Mouse (Mus musculus): ENCODE data around the gene Abca13. TPM values are rescaled to one million over a fixed set of nuclear protein-coding genes. Genes with fewer than 3 reads are reported as not detected.
"Not testable (repeated sequence)": the region's sequence is repeated elsewhere in the genome, so short reads cannot be mapped to it uniquely, and the experiment has no call there.

Abca13 gene
- total RNA-seq, 2 experiments from 2014 or later, result 0.02 TPM; not detected in 1

DNA sequence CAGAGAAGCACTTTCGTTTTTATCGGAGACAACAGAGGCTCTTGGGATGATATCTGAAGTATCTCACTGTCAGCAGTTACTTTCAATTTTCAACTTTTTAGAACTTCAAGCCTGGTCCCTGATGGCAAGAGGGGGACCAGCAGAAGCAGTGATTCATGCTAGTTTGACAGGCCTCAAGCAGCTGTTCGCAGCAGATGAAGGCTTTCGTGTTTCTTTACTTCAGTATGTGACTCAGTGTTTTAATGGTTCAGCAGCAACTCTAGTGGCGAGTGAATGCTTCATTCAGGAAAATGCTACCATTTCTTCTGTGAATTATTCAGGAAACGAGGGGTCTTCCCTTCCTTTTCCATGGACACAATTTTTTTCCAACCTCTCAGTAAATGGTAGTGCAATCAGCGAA lies 99.4 kb downstream of the Abca13 start:
- DNase-seq, result peak; percentile 3 to 8

DNA sequence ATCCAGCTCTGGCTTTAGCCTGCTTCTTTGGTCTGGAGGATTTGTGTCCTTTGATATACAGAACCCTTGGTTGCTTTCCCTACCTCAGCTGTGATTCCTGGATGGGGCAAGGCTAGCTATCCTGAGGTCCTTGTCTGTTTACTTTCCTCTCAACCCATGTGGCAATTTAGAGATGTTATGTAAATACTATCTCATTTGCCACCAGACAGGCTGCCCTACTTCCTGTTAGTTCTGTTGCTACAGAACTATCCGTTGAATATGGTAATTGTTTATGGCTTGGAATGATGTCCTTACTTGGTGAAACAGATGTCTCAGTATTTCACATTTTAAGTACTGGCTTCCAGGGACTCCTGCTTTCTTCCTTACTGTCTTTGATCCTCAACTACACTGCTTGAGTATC lies 107.9 kb downstream of the Abca13 start:
- DNase-seq, result no peak

DNA sequence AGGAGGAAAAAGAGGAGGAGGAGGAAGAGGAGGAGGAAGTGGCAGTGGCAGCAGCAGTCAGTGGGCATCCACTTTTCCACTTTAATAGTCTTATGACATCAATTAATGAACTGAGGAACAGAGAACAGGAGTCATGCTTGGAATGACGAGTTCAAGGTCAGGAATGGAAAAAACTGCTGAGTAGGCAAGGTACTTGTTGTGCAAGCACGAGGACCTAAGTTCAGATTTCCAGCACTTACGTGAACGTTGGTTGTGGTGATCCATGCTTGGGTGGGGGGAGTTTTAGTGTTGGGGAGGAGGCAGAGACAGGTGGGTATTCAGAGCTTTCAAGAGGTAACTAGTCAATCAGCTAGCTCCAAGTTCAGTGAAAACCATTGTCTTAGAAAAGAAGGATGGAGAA lies 113.7 kb downstream of the Abca13 start:
- no peak for DNase-seq

DNA sequence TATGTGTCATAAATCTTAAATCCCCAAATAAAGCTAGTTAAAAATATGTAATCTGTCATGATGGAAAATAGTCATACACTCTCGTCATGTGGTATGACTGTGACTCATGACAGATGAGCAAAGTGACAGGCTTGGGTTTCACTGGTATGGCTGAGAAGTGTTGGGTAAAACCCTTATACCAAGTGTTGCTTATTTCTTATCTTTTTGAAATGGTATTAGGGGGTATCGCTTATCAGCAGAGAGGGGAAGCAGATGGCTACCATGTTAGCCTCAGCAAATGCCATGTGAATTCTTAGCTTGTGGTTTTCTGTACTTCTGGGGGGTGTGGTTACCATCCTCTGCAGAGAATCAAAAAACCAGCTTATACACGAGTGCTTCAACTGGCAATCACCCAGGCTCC lies 124.8 kb downstream of the Abca13 start:
- DNase-seq, result no peak

DNA sequence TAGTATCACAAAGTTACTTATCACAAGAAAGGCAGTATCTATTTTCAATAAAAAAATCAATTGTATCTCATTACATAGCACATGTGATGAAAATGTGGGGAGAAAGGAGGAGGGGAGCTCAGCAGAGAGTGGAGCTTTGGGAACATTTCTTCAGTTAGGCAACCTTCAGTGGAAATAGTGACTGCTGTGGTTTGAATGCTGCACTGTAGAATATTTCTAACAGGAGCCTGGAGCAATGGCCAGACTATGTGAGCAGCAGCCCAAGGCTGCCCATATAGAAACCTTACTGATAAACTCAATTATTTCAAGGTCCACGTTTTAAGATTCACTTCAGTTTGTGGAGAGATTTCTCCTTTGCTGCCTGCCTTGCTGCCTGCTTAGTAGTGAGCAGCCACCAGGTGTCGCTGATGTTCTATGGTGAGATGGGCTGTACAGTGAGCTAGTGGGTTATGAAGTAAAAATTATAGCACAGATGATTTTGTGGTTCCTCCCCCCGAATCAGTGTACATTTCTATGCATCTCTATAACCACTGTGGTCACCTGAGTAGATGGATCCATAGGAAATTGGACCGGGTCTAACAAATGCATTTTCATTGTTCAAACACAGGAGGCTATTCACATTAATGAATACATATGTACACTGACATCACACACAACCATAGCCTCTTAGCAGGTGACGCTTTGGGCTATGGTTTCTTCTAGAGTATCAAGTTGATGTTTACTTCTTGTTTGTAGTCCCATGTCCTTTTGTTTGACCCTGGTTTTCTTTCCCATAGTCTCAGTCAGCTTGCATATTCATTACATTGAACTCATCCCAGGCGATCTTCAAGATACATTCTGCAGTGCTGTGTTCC lies 125.6 kb downstream of the Abca13 start:
- peak; percentile 67 to 71 for DNase-seq

DNA sequence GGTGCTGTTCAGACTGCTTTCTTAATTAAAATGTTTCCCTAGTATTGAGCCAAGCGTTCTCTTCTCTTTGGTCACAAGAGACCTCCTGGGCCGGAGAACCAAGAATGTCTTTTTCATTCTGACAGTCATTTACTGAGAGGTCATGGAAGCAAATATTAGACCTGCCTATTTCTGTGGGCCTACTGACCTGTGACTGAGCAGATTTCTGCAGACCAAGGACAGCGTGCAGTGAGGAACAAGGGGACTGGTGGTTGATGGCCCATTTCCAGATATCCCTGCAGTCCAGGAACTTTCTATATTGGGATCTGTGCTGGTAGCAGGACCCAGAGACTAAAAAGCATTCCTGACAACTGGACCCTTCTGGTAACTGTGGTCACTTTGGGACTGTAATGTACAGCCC lies 146.4 kb downstream of the Abca13 start:
- no peak for DNase-seq

DNA sequence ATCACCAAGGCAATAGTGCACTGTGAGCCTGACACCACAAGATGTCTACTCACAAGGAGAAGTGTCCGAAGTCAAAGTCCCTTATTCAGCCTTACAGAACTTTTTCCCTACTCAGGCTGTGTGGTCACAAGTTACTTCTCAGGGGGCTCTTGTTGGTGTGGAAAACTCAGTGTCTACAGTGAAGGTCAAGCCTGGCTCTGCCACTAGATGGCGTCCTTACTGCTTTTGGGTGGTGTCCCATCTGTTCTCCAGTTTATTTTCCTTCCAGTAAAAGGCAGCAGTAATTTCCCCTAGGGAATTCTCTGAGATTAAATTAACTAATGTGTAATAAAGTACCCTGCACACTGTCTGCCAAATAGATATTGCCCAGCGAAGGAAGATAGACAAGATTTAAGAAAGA lies 156.0 kb downstream of the Abca13 start:
- DNase-seq, result peak; percentile 4 to 18

DNA sequence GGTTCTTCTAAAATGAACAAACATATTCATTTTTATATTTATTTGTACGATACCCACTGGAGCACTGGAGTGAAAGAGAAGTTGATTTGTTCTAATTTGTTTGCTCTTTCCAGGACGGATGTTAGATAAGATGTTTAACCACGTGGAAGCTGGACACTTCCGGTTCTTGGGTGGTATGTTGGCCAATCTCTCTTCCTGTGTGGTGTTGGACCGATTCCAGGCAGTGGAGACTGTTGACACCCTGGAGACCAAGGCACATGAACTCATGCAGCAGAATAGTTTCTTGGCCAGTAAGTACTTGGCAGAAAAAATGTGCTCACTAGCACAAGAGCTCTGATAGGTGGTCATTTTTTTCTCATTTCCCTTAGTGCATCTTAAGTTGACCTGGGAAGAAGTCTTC lies 181.4 kb downstream of the Abca13 start:
- no peak for DNase-seq

DNA sequence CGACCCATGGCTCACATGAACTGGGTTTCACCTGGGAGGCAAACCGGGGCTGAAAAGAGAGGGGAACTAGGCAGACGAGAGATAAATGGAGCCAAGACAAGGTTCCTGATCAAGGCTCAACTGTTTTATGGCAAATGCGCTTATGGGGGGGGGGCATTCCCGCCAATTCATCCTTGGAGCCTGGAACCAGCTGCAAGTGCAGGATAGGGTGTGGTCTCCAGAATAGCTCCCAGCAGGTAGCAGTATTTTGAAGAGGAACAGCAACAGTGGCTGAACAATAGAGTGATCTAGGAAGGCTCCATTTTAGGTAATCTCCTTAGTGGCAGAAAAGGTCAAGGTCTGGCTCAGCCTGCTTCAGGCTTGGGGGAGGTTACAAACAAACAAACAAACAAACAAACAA lies 182.7 kb downstream of the Abca13 start:
- DNase-seq, result not testable (repeated sequence)

DNA sequence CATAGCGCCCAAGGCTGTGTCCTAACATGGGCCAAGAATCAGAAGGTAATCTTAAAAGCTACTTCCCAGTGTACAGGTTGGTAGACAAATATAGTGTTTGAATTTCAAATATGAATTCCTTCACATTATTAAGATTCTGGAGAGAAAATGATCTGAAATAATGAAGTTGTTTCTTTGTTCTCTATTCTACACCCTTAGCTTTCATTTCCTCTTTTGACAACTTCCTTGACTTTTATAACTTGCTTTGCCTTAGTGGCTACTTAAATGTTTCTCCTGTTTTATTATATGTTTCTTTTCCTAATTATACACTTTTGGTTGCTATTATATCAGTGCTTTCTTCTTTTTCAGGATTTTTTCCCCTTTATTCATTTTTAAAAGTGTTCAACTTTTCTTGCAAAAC lies 196.8 kb downstream of the Abca13 start:
- DNase-seq, result no peak

DNA sequence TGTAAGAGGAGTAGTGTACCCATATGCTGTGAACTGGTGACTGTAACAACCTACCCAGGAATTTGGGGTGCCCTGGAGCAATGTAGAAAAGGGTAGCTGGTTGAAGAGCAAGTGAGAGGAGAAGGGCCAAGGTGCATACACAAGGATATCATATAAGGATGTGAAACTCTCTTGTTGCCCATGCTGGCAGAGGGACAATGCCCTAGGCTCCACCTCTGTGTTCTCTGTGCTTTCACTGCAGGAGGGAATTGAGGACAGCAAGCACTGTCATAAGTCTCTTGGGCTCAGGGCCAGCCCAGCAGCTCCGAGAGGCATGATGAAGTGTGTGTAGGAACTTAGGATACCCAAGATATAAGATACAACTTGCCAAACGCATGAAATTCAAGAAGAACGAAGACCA lies 225.2 kb downstream of the Abca13 start:
- DNase-seq, result no peak

DNA sequence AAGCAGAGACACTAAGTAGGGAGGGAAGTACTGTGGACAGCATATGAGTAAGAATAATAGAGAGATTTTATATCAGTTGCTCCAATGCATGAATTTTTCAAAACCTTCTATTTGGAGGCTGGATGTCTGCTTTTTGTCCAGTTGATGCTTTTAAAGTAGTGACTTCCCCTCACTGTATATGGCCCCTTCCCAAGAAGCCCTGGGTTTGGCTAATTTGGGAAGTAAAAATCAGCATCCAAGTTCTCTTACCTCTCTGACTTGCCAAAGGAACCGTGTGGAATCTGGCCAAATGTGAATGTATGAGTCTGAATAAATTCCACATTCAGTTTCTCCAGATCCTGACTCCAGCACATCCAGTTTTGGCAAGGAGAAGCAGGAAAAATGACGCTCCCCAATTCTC lies 228.5 kb downstream of the Abca13 start:
- DNase-seq, result no peak

DNA sequence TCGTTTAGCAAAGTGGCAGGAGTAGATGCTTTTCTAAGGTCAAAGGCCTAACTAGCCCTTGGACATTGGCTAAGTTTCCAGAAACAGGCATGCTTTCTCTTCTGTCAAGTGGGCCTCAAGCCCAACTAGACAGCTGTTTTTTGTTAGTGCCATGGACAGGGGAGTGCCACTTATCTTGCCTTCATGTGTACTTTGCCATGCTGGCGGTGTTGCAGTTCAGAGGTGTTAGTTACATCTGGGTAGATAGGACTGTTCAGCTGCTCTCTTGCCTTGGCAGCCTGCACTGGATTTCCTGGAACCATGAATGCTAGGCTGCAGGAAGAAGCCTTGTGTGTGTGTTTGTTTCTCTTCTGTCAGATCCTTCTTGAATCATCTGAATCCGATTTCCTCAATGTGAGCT lies 235.7 kb downstream of the Abca13 start:
- DNase-seq, result no peak

DNA sequence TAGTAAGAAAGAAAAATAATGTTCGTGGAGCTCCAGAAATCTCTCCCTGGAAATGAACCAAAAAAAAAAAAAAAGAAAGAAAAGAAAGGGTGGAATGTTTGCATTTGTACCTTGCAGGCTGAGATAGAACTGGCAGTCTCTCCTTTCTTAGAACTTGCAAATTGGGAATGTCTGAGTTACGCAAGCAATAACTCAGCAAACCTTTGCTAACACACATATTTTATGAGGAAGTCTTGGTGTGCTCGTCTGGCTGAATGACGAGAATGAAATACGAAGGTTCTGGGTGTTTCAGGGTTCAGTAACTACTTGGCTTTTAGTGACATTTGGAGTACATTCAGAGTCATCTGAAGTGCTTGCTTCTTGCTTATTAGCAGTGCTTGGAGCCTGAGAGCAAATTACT lies 241.1 kb downstream of the Abca13 start:
- DNase-seq, result no peak

DNA sequence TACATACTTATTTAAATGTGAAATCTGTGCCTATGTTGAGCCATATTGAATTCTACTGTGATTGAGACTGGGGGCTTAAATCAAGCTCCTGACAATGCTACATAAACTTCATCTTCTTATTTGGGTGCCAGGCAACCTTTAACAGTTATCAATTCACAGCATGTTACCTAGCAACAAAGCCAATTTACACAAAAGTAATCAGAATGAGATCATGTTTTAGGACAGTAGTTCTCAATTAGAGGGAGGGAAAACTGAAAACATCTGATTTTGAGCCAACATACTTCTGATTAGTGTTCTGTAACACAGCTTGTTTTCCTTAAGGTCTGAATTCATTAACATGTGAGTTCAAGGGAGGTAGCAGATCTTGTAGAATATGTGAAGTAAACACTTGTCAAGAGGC lies 244.9 kb downstream of the Abca13 start:
- DNase-seq, result no peak

DNA sequence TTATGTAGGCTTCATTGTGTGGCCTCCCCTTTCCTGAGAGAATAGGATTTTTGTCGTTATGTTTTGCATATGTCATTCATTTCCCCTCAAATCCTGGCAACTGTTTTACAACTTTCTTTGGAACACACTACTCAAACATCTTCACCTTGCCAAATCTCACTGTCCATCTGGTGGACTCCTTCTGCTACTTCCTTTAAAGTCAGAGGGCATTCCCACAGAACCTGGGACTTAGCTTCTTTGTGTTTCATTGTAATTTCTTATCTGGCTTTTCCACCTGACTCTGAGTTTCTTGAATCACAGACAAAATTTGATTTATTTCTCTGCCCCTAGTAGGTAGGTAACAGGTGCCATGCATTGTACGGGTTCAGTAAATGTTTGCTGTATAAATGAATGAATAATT lies 248.0 kb downstream of the Abca13 start:
- DNase-seq, result no peak

DNA sequence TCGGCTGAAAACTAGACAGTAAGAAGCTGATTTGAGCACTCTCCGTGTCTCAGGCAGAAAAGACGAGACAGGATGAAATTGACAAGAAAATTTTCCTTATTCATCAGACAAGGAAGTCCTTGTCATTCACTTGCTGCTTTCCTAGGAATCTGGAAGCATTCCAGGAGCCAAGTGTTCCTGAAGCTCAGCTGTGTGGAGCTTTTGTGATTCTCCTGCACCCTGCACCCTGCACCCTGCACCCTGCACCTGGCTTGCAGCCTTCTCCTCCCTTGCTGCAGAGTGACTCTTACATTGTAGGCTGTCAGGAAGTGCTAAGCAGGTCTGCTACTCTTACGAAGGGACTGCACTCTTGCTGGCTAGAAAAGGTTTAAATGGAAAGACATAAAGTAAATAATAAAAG lies 249.4 kb downstream of the Abca13 start:
- DNase-seq, result no peak

DNA sequence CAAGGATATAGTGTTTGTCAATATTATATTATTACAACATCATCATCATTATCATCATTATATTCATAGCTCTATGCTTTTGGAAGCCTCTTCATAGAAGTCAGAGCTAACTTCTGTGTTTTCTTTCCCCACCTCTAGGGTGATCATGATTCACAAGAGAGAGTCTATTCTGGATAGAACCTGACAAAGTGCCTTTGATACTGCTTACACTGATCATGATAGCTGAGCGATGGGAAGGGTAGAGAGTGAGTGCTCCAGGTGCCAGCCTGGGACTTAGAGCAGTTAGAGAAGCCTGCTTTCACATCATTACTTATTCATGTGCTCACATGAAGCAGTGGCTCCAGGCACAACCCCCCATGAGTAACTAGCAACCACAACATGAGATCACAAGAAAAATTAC lies 280.7 kb downstream of the Abca13 start:
- no peak for DNase-seq

DNA sequence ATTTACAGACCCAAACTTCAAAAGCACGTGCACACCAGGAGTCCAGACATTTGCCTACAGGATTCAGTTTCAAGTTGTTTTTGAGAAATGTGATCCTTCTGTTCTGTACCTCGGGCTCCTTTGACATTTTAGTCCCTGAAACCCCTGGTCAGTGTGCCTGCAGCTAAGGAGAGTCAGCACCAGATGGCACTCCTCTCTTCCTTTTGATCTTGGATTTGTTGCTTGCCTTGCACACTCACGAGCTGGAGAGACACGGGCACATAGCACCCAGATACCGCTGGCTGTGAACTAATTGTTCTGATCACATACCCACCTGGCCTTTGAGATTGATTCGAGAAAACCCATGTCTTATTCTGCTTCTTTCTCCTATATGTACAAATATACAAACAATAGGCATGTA lies 289.8 kb downstream of the Abca13 start:
- DNase-seq, result peak; percentile 14 to 41

DNA sequence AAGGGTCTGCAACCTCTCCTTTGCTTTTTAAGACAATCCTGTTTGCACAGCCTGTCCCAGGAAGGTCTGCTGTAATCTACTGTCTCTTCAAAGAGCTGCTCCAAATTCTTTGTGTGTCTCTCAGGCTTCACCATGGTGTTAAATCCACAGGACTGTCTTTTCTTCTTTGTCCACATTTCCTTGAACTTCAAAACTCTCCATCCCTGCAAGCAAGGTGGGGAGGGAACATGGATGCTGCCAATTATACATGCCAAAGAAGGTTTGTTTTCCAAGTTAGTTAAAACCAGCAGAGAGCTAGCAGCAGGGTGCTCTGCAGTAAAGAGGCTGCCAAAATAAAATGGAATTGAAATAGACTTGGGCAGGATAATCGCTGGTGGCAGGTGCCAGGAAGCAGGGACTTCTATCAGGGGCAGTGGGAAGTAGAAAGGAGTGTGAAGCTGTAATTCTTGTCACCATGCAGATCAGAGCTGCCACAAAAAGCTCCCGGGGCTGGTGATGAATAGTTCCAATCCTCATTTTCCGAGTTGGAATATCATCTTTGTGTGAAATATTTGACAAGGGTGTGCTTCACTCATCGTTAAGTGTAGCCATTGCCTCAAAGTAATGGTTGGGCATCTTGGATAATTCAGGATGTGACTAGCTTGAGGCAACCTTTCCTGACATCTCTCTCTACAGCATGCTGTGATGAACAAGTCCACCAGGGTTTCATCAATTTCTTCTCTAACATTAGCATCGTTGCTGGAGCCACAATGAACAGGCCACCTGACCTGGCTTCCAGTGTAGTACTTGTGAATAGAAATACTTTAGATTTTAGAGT lies 308.8 kb downstream of the Abca13 start:
- no peak for DNase-seq

DNA sequence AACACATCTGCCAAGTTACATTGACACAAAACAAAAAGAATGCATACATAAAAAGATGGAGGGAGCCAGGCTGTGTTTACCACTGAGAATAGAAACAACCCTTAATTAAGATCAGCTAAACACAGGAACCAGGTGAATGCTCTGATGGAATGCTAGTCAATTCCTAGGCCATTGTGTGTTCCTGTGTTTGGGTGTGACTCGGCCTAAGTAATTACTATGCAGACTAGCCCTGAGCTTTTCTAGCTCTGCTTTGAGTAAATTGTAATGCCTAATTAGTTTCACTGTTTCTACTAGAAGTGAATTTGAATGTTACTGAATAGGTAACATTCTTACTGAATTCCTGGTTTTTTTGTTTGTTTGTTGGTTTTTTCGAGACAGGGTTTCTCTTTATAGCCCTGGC lies 323.2 kb downstream of the Abca13 start:
- DNase-seq, result not testable (repeated sequence)

DNA sequence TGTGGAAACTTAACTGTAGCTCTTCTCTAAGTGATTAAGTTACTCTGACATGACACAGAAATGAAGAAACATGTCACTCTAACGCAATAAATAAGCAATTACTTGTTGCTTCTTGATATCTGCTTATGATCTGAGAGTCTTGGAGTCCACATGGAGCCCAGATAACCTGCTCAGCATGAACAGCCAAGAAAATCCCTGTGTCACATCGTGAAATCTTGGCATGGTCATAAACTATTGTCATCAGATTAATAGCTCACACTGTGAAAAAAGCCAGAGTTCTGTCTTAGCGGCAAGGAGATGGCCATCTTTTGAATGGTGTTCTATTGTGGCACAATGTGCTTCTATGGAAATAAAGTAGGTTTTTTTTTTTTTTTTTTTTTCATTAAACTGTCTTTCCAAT lies 336.8 kb downstream of the Abca13 start:
- DNase-seq, result no peak

DNA sequence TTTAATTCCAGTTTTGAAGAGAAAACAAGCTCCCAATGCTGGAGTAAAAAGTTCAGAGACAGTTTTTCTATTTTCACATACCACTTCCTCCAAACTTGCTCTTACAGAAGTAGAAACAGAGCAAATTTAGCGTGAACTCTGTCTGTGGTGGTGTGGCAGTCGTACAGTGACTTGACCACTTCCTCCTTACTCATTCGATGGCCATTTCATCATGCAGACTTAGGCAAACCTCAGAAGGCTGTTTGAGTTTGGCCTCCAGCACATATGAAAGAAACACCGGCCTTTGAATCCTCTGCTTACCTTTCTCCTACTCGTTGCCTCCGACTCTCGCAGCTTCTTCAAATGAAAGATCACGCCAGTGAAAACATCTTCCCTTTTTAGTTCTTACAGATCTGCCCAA lies 340.0 kb downstream of the Abca13 start:
- no peak for DNase-seq

DNA sequence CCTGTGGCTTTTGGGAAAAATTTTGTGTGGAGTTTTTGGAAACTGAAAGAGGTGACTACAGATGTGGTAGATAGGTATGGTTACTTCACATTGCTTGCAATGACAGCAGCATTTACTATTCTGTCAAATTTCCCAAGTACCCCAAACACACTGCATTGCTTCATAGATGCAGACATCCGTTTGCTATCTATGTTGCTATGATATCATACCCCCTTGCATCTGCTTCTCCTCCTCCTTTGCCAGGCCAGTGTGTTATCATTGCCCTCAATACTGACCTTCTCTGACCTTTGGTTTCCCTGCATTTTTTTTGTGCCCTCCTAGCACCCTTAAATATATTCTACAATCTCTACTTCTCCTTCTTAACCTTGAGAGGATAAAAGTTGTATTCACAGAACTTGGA lies 341.4 kb downstream of the Abca13 start:
- DNase-seq, result no peak
